Comparison of ENCODE assay signal across 9 mouse cellular contexts in the genomic region with DNA sequence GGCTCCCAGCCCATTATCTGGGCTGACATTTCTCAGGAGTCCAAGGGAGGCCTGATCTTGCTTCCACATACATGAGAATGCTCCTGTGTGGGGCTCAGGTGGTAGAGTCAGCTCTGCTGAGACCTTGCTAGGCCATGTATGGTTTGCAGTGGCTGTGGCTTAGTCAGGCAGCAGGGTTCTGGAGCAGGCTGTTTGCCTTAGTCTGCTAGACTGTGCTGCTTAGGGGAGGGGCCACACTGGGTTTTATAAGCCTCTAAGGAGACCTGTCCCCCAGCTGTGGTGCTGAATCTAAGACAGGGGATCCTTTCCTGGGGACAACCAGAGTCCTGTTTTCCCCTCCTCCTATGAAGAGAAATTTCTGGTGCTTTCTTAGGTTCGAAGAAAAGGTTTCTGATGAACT.
A peak's percentile ranks its signal among the peaks of the same experiment; 100 is the strongest.
DNase-seq lines count a peak whose midpoint lies in the region; ATAC-seq and TF ChIP-seq lines count a peak whose summit lies in the region.
"Had no signal": no experiment of that assay in that cellular context is flagged by ENCODE, and none has a peak within 500 bp of the region (broad histone marks: within the 10 kb centered on the region; RNA-seq: fewer than 3 reads in every experiment).

No protein-coding gene starts in this region.

- no peak overlapping the region for H3K4me3 ChIP-seq in lung, embryonic 14.5 days (ENCODE audit: low read depth, low read length)
- H3K4me3 ChIP-seq in ES-E14 (ENCODE audit: insufficient read depth in 1 of 2, low read depth in 1 of 2, low read length in 2 of 2, poor library complexity in 1 of 2, severe bottlenecking in 1 of 2): no peak overlapping the region
- H3K4me3 ChIP-seq in limb, embryonic 10.5 days: no peak overlapping the region
- H3K4me3 ChIP-seq in forebrain, embryonic 14.5 days (ENCODE audit: low read depth, low read length): no peak overlapping the region

- H3K27me3 ChIP-seq in lung, embryonic 14.5 days (ENCODE audit: insufficient read depth, low read length): no peaks in the 10 kb centered on the region
- H3K27me3 ChIP-seq in limb, embryonic 10.5 days (ENCODE audit: low read depth, poor library complexity, severe bottlenecking): no peaks in the 10 kb centered on the region
- no peaks in the 10 kb centered on the region for H3K27me3 ChIP-seq in forebrain, embryonic 14.5 days (replicated peaks; ENCODE audit: control insufficient read depth, insufficient read depth, low read length)

- H3K4me1 ChIP-seq in lung, embryonic 14.5 days (ENCODE audit: insufficient read depth): no peaks in the 10 kb centered on the region
- no peaks in the 10 kb centered on the region for H3K4me1 ChIP-seq in ES-E14 (ENCODE audit: control insufficient read depth in 2 of 2, insufficient read depth in 2 of 2, low read length in 2 of 2, poor library complexity in 1 of 2)
- H3K4me1 ChIP-seq in limb, embryonic 10.5 days: peaks cover 8% of the 10 kb centered on the region; the same call in 1 of the 2 replicates
- H3K4me1 ChIP-seq in forebrain, embryonic 14.5 days (ENCODE audit: control insufficient read depth, insufficient read depth, low read length): no peaks in the 10 kb centered on the region

- DNase-seq in adrenal gland, postnatal 14 days: peak; percentile 50
- DNase-seq in adrenal gland, postnatal 4 days (ENCODE audit: low spot score in 2 of 2): no peak
- DNase-seq in lung, embryonic 14.5 days: peak; percentile 81
- no peak for DNase-seq in lung, adult 18-20 months
- peak; percentile 48 for DNase-seq in ES-E14 (ENCODE audit: low read depth, low spot score)
- peak; percentile 55 for DNase-seq in limb, embryonic 10.5 days (ENCODE audit: low spot score)
- DNase-seq in layer of hippocampus, postnatal 36 days: no peak
- DNase-seq in forebrain, embryonic 14.5 days (ENCODE audit: low spot score): no peak
- DNase-seq: cerebellum, adult 8-10 months had no signal

- 75% methylated on average over 1 of the region's 1 CpGs for WGBS in lung, embryonic 14.5 days
- WGBS in limb, embryonic 10.5 days: 76% methylated on average over 1 of the region's 1 CpGs
- WGBS in forebrain, embryonic 14.5 days: 73% methylated on average over 1 of the region's 1 CpGs

- H3K4me2 ChIP-seq in lung, embryonic 14.5 days: no peak overlapping the region
- no peak overlapping the region for H3K4me2 ChIP-seq in forebrain, embryonic 14.5 days (ENCODE audit: low read length)

- ATAC-seq in lung, embryonic 14.5 days (ENCODE audit: insufficient read depth): peak; percentile 85
- no peak for ATAC-seq in forebrain, embryonic 14.5 days

- no peaks in the 10 kb centered on the region for H3K9me3 ChIP-seq in lung, embryonic 14.5 days (ENCODE audit: low read depth, low read length)
- no peaks in the 10 kb centered on the region for H3K9me3 ChIP-seq in ES-E14 (ENCODE audit: control insufficient read depth, insufficient read depth, low read depth, low read length)
- no peaks in the 10 kb centered on the region for H3K9me3 ChIP-seq in limb, embryonic 10.5 days (replicated peaks)
- H3K9me3 ChIP-seq in forebrain, embryonic 14.5 days (replicated peaks; ENCODE audit: control insufficient read depth, low read length): no peaks in the 10 kb centered on the region

- H3K9ac ChIP-seq in lung, embryonic 14.5 days: no peak overlapping the region
- H3K9ac ChIP-seq in ES-E14 (ENCODE audit: insufficient read depth, low read depth, low read length, poor library complexity, severe bottlenecking): no peak overlapping the region
- no peak overlapping the region for H3K9ac ChIP-seq in forebrain, embryonic 14.5 days (ENCODE audit: low read length)

- in situ Hi-C loops in ES-E14 (cut with MboI; ENCODE audit: low sequenced_read_pairs in 2 of 2, unreplicated experiment in 2 of 2): no loop called here

- TF ChIP-seq CTCF in lung, embryonic 14.5 days (IDR thresholded peaks at IDR 0.05; ENCODE audit: low read depth): no peak

- H3K36me3 ChIP-seq in lung, embryonic 14.5 days (ENCODE audit: insufficient read depth): no peaks in the 10 kb centered on the region
- no peaks in the 10 kb centered on the region for H3K36me3 ChIP-seq in ES-E14 (ENCODE audit: control insufficient read depth, insufficient read depth, low read length, poor library complexity, severe bottlenecking)
- H3K36me3 ChIP-seq in limb, embryonic 10.5 days: no peaks in the 10 kb centered on the region
- H3K36me3 ChIP-seq in forebrain, embryonic 14.5 days (ENCODE audit: control insufficient read depth, insufficient read depth, low read length): no peaks in the 10 kb centered on the region

- H3K27ac ChIP-seq in lung, embryonic 14.5 days (ENCODE audit: low read depth): no peak overlapping the region
- no peak overlapping the region for H3K27ac ChIP-seq in ES-E14 (ENCODE audit: insufficient read depth, low read depth, low read length, poor library complexity, severe bottlenecking)
- no peak overlapping the region for H3K27ac ChIP-seq in limb, embryonic 10.5 days
- H3K27ac ChIP-seq in forebrain, embryonic 14.5 days (ENCODE audit: low read depth, low read length): no peak overlapping the region

TF ChIP-seq in ES-E14, 5 proteins besides CTCF, POLR2A, EP300 and RAD21:
- TF ChIP-seq MAFK (IDR thresholded peaks at IDR 0.05; ENCODE audit: insufficient read depth, low read depth, low read length) (no peak), CHD2 (IDR thresholded peaks at IDR 0.05; ENCODE audit: low read depth, low read length) (no peak), ZNF384 (IDR thresholded peaks at IDR 0.05; ENCODE audit: low read depth, low read length) (no peak), HCFC1 (IDR thresholded peaks at IDR 0.05; ENCODE audit: borderline replicate concordance, insufficient read depth, low read length) (no peak), ZC3H11A (IDR thresholded peaks at IDR 0.05; ENCODE audit: borderline replicate concordance, low read depth, low read length) (no peak)

Comparison
In these comparisons a context has a peak if more than half of its experiments do, and no peak if none do; other contexts are left out.
1. DNase-seq: peak in adrenal gland, postnatal 14 days (single experiment), lung, embryonic 14.5 days (single experiment), ES-E14 (single experiment) and limb, embryonic 10.5 days (single experiment); none in adrenal gland, postnatal 4 days (0 of 2), lung, adult 18-20 months (0 of 2), layer of hippocampus, postnatal 36 days (0 of 2) and forebrain, embryonic 14.5 days (single experiment).